Mouse (Mus musculus): Measurements from ENCODE around the gene Pi4ka. TPM values are rescaled to one million over a fixed set of nuclear protein-coding genes. Genes with fewer than 3 reads are reported as not detected.

Gene Pi4ka
- total and polyA plus RNA-seq, 2 experiments: 17.9 to 21.4 TPM

- 1% methylated on average over 61 of the region's 62 CpGs for WGBS
- no peak overlapping the region for H3K27ac ChIP-seq (replicated peaks; ENCODE audit: insufficient read depth, low read depth, low read length)
- H3K4me3 ChIP-seq (ENCODE audit: insufficient read depth, low read depth, low read length): peak overlapping the region; percentile 63
- peak overlapping the region; percentile 35 for H3K9ac ChIP-seq (ENCODE audit: low read depth, low read length)
- H3K27me3 ChIP-seq (ENCODE audit: control insufficient read depth, insufficient read depth, low read length): no peaks in the 10 kb centered on the region
- no peaks in the 10 kb centered on the region for H3K36me3 ChIP-seq (ENCODE audit: control insufficient read depth, insufficient read depth, low read length)
- H3K79me2 ChIP-seq (ENCODE audit: control insufficient read depth, insufficient read depth, low read length): no peaks in the 10 kb centered on the region
- TF ChIP-seq CTCF (IDR thresholded peaks at IDR 0.05; ENCODE audit: low read depth, low read length) (peak; percentile 89), POLR2A (IDR thresholded peaks at IDR 0.05; ENCODE audit: extremely low read depth, insufficient read depth, low read length) (0 out of 2 replicates have a peak, but pooled peaks have one; percentile 20)
- H3K4me1 ChIP-seq (ENCODE audit: control insufficient read depth, insufficient read depth, low read length): peaks cover 5% of the 10 kb centered on the region
- DNase-seq (ENCODE audit: extremely low read depth, low read depth, low spot score): peak; percentile 57
Observed at GRCm38 (mm10) chr16:17276164-17277151, 129.7 kb downstream of the Pi4ka start.

DNA sequence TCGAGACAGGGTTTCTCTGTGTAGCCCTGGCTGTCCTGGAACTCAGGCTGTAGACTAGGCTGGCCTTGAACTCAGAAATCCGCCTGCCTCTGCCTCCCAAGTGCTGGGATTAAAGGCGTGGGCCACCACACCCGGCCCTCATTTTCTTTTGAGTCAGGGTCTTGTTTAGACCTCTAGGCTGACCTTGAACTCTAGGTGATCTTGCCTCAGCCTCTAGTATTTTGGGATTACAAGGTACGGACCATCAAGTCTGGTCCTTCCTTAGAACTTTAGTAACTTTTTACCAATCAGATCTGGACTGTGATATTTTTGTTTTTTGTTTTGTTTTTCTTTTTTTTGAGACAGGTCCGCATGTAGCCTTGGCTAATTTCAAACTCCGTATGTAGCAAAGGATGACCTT, 130.4 kb downstream of the Pi4ka start, which contains the start of gene Tmem191c:
Gene Tmem191c, plus strand, starts transcription at position 357 of the 400 bp plus-strand sequence.
- peak within 1 kb of the TSS; percentile 35 for H3K9ac ChIP-seq (ENCODE audit: low read depth, low read length)
- H3K36me3 ChIP-seq (ENCODE audit: control insufficient read depth, insufficient read depth, low read length): no peaks in the 10 kb centered on the region
- TF ChIP-seq CTCF (IDR thresholded peaks at IDR 0.05; ENCODE audit: low read depth, low read length) (no peak), POLR2A (IDR thresholded peaks at IDR 0.05; ENCODE audit: extremely low read depth, insufficient read depth, low read length) (no peak)
- H3K27me3 ChIP-seq (ENCODE audit: control insufficient read depth, insufficient read depth, low read length): no peaks in the 10 kb centered on the region
- H3K4me3 ChIP-seq (ENCODE audit: insufficient read depth, low read depth, low read length): peak within 1 kb of the TSS; percentile 63
- no peaks in the 10 kb centered on the region for H3K79me2 ChIP-seq (ENCODE audit: control insufficient read depth, insufficient read depth, low read length)
- no peak for DNase-seq (ENCODE audit: extremely low read depth, low read depth, low spot score)
- 58% methylated on average over 7 of the region's 7 CpGs for WGBS
- H3K4me1 ChIP-seq (ENCODE audit: control insufficient read depth, insufficient read depth, low read length): peaks cover 5% of the 10 kb centered on the region
- no peak within 1 kb of the TSS for H3K27ac ChIP-seq (replicated peaks; ENCODE audit: insufficient read depth, low read depth, low read length)

GRCm38 (mm10) chr16:17271856-17272255, 134.3 kb downstream of the Pi4ka start:
- DNase-seq (ENCODE audit: extremely low read depth, low read depth, low spot score): no peak
- H3K36me3 ChIP-seq (ENCODE audit: control insufficient read depth, insufficient read depth, low read length): no peaks in the 10 kb centered on the region
- H3K4me3 ChIP-seq (ENCODE audit: insufficient read depth, low read depth, low read length): no peak overlapping the region
- WGBS: 84% methylated on average over 6 of the region's 6 CpGs
- H3K27me3 ChIP-seq (ENCODE audit: control insufficient read depth, insufficient read depth, low read length): no peaks in the 10 kb centered on the region
- no peak overlapping the region for H3K27ac ChIP-seq (replicated peaks; ENCODE audit: insufficient read depth, low read depth, low read length)
- TF ChIP-seq CTCF (IDR thresholded peaks at IDR 0.05; ENCODE audit: low read depth, low read length): no peak
- no peak for TF ChIP-seq POLR2A (IDR thresholded peaks at IDR 0.05; ENCODE audit: extremely low read depth, insufficient read depth, low read length)
- peaks cover 3% of the 10 kb centered on the region for H3K4me1 ChIP-seq (ENCODE audit: control insufficient read depth, insufficient read depth, low read length)
- no peak overlapping the region for H3K9ac ChIP-seq (ENCODE audit: low read depth, low read length)
- no peaks in the 10 kb centered on the region for H3K79me2 ChIP-seq (ENCODE audit: control insufficient read depth, insufficient read depth, low read length)

DNA sequence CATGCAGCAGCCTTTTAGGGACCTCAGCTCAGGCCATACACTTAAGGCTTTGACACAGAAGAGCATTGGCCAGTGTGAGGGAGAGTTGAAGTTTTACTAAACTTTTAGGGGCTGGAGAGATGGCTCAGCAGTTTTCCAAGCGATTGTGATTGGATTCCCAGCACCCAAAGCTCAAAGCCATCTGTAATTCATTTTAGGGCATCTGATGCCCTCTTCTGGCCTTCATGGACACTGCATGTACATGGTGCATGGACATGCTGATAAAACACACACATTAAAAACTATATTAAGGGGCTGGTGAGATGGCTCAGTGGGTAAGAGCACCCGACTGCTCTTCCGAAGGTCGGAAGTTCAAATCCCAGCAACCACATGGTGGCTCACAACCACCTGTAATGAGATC, 135.0 kb downstream of the Pi4ka start:
- Histone ChIP-seq H3K9ac (ENCODE audit: low read depth, low read length) (no peak overlapping the region), H3K27me3 (ENCODE audit: control insufficient read depth, insufficient read depth, low read length) (no peaks in the 10 kb centered on the region), H3K79me2 (ENCODE audit: control insufficient read depth, insufficient read depth, low read length) (no peaks in the 10 kb centered on the region), H3K4me1 (ENCODE audit: control insufficient read depth, insufficient read depth, low read length) (no peaks in the 10 kb centered on the region), H3K27ac (replicated peaks; ENCODE audit: insufficient read depth, low read depth, low read length) (no peak overlapping the region), H3K36me3 (ENCODE audit: control insufficient read depth, insufficient read depth, low read length) (no peaks in the 10 kb centered on the region), H3K4me3 (ENCODE audit: insufficient read depth, low read depth, low read length) (no peak overlapping the region)
- DNase-seq (ENCODE audit: extremely low read depth, low read depth, low spot score): no peak
- WGBS: 67% methylated on average over 4 of the region's 4 CpGs
- TF ChIP-seq CTCF (IDR thresholded peaks at IDR 0.05; ENCODE audit: low read depth, low read length) (peak; percentile 9; the same call in 1 of the 2 replicates), POLR2A (IDR thresholded peaks at IDR 0.05; ENCODE audit: extremely low read depth, insufficient read depth, low read length) (no peak)

GRCm38 (mm10) chr16:17269872-17270271, 136.2 kb downstream of the Pi4ka start:
- no peaks in the 10 kb centered on the region for H3K79me2 ChIP-seq (ENCODE audit: control insufficient read depth, insufficient read depth, low read length)
- WGBS: 91% methylated on average over 5 of the region's 5 CpGs
- TF ChIP-seq CTCF (IDR thresholded peaks at IDR 0.05; ENCODE audit: low read depth, low read length): no peak
- no peak for TF ChIP-seq POLR2A (IDR thresholded peaks at IDR 0.05; ENCODE audit: extremely low read depth, insufficient read depth, low read length)
- H3K9ac ChIP-seq (ENCODE audit: low read depth, low read length): no peak overlapping the region
- no peaks in the 10 kb centered on the region for H3K27me3 ChIP-seq (ENCODE audit: control insufficient read depth, insufficient read depth, low read length)
- H3K4me3 ChIP-seq (ENCODE audit: insufficient read depth, low read depth, low read length): no peak overlapping the region
- no peaks in the 10 kb centered on the region for H3K36me3 ChIP-seq (ENCODE audit: control insufficient read depth, insufficient read depth, low read length)
- no peak overlapping the region for H3K27ac ChIP-seq (replicated peaks; ENCODE audit: insufficient read depth, low read depth, low read length)
- no peaks in the 10 kb centered on the region for H3K4me1 ChIP-seq (ENCODE audit: control insufficient read depth, insufficient read depth, low read length)
- DNase-seq (ENCODE audit: extremely low read depth, low read depth, low spot score): no peak
